Mouse (Mus musculus) lung, adult 2 months (tissue): ENCODE results near the gene Smad1.
A peak's percentile ranks its signal among the peaks of the same experiment; 100 is the strongest.

Source experiments
- CTCF ChIP-seq: fragments of 200-500 bp; IDR thresholded peaks from 2 replicates; pipeline ENCODE4 v1.5.1; 2011; ENCODE audit warnings: mild to moderate bottlenecking, low read length, control low read depth; ENCODE audit not compliant: insufficient read depth
- POLR2A ChIP-seq: fragments of 200-500 bp; IDR thresholded peaks from 2 replicates; pipeline ENCODE4 v1.6.1; 2011; ENCODE audit warnings: low read depth, mild to moderate bottlenecking, control low read depth, low read length, borderline replicate concordance; ENCODE audit errors: extremely low read depth

DNA sequence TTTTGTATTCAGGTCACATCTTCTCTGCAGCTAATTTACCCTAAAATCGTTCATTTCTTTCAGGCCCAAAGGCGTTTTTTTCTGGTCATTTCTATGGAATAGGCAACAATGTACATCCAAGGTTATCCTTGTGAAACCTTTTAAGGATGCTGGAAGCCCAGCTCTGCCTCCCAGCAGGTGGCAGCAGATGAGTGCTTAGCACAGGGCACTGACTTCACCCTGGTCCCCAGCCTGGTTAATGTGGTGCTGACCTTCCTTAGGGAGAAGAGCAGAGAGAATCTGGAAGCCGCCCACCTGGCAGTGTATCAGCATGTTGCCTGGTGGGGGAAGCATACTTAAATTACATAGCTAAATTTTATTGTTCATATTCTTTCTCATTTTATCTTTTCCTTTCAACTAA is 101.6 kb downstream of the Smad1 start:
- no peak for TF ChIP-seq POLR2A
- TF ChIP-seq CTCF = peak; percentile 94
